Mouse (Mus musculus) megakaryocyte, embryonic 14.5 days (primary cell): ENCODE results near the gene Esyt2. TPM values are rescaled to one million over a fixed set of nuclear protein-coding genes. Genes with fewer than 3 reads are reported as not detected.
"Not testable (repeated sequence)": the region's sequence is repeated elsewhere in the genome, so short reads cannot be mapped to it uniquely, and the experiment has no call there.

Experiments
- H3K27me3 ChIP-seq: replicated peaks from 2 replicates; pipeline ENCODE3; 2012; ENCODE audit warnings: inconsistent platforms
- H3K36me3 ChIP-seq: replicated peaks from 2 replicates; pipeline ENCODE3; 2012; ENCODE audit warnings: low read length, inconsistent platforms, mixed read lengths
- H3K4me1 ChIP-seq: 2 replicates; pipeline ENCODE4 v1.6.1; 2012; ENCODE audit warnings: inconsistent platforms
- H3K4me3 ChIP-seq: replicated peaks from 2 replicates; pipeline ENCODE3; 2012; ENCODE audit warnings: moderate library complexity, mild to moderate bottlenecking, inconsistent platforms
- H3K9me3 ChIP-seq: 2 replicates; pipeline ENCODE4 v1.6.1; 2012; ENCODE audit warnings: inconsistent platforms
- FLI1 ChIP-seq: IDR thresholded peaks from 2 replicates; pipeline ENCODE4 v1.6.1; 2012; ENCODE audit warnings: low read length, inconsistent platforms, mixed read lengths
- GATA1 ChIP-seq: IDR thresholded peaks from 3 replicates; pipeline ENCODE4 v1.6.1; 2012; ENCODE audit warnings: mixed read lengths, low read length, inconsistent platforms, borderline replicate concordance
- polyA plus RNA-seq: library from polyadenylated mRNA; stranded (reverse); fragments of >175 nt; gene quantifications from 2 replicates; pipeline ENCODE4 v1.2.3, GENCODE M21; 2012; ENCODE audit warnings: low replicate concordance; ENCODE audit not compliant: insufficient read depth

Gene Esyt2
- polyA plus RNA-seq, 1 experiment, result 4.3 TPM

GRCm38 (mm10) chr12:116258321-116258720 is 22.7 kb upstream of the Esyt2 start:
- no peaks in the 10 kb centered on the region for H3K27me3 ChIP-seq
- peaks cover 9% of the 10 kb centered on the region for H3K36me3 ChIP-seq
- H3K4me3 ChIP-seq, result no peak overlapping the region
- H3K4me1 ChIP-seq, result peaks cover 20% of the 10 kb centered on the region
- no peak for TF ChIP-seq FLI1
- TF ChIP-seq GATA1, result no peak
- no peaks in the 10 kb centered on the region for H3K9me3 ChIP-seq

- peaks cover 35% of the 10 kb centered on the region for H3K4me1 ChIP-seq
- TF ChIP-seq GATA1 (no peak), FLI1 (no peak)
- no peaks in the 10 kb centered on the region for H3K36me3 ChIP-seq
- no peaks in the 10 kb centered on the region for H3K27me3 ChIP-seq
- H3K9me3 ChIP-seq, result no peaks in the 10 kb centered on the region
- H3K4me3 ChIP-seq, result peak within 1 kb of the TSS; percentile 92
These were observed 18.2 kb upstream of the Esyt2 start, which contains the start of gene Wdr60 for GRCm38 (mm10) chr12:116262555-116263341. TSS of gene Wdr60 (minus strand) at chr12:116263022.

GRCm38 (mm10) chr12:116264756-116265155 is 16.2 kb upstream of the Esyt2 start:
- H3K27me3 ChIP-seq, result no peaks in the 10 kb centered on the region
- no peak overlapping the region for H3K4me3 ChIP-seq
- no peaks in the 10 kb centered on the region for H3K36me3 ChIP-seq
- H3K9me3 ChIP-seq, result no peaks in the 10 kb centered on the region
- peaks cover 41% of the 10 kb centered on the region for H3K4me1 ChIP-seq
- no peak for TF ChIP-seq FLI1
- TF ChIP-seq GATA1, result no peak

- Histone ChIP-seq H3K4me3 (no peak overlapping the region), H3K27me3 (no peaks in the 10 kb centered on the region), H3K4me1 (peaks cover 46% of the 10 kb centered on the region), H3K9me3 (no peaks in the 10 kb centered on the region), H3K36me3 (no peaks in the 10 kb centered on the region)
- TF ChIP-seq FLI1, result no peak
- TF ChIP-seq GATA1, result no peak
These were observed 15.7 kb upstream of the Esyt2 start for GRCm38 (mm10) chr12:116265275-116265674.

- H3K27me3 ChIP-seq, result no peaks in the 10 kb centered on the region
- no peaks in the 10 kb centered on the region for H3K9me3 ChIP-seq
- no peaks in the 10 kb centered on the region for H3K36me3 ChIP-seq
- H3K4me3 ChIP-seq, result peak overlapping the region; percentile 53
- H3K4me1 ChIP-seq, result peaks cover 53% of the 10 kb centered on the region
- TF ChIP-seq GATA1 (no peak), FLI1 (no peak)
These were observed 11.5 kb upstream of the Esyt2 start for GRCm38 (mm10) chr12:116269450-116269849.

- Histone ChIP-seq H3K36me3 (no peaks in the 10 kb centered on the region), H3K9me3 (no peaks in the 10 kb centered on the region), H3K4me3 (no peak overlapping the region), H3K4me1 (peaks cover 43% of the 10 kb centered on the region), H3K27me3 (no peaks in the 10 kb centered on the region)
- no peak for TF ChIP-seq GATA1
These were observed 10.5 kb upstream of the Esyt2 start for GRCm38 (mm10) chr12:116270538-116270937.

GRCm38 (mm10) chr12:116271071-116271470 is 9.9 kb upstream of the Esyt2 start:
- no peak for TF ChIP-seq FLI1
- TF ChIP-seq GATA1, result no peak
- no peaks in the 10 kb centered on the region for H3K36me3 ChIP-seq
- no peaks in the 10 kb centered on the region for H3K27me3 ChIP-seq
- no peak overlapping the region for H3K4me3 ChIP-seq
- no peaks in the 10 kb centered on the region for H3K9me3 ChIP-seq
- H3K4me1 ChIP-seq, result peaks cover 42% of the 10 kb centered on the region

GRCm38 (mm10) chr12:116273733-116274132 is 7.3 kb upstream of the Esyt2 start:
- Histone ChIP-seq H3K4me1 (peaks cover 46% of the 10 kb centered on the region), H3K27me3 (no peaks in the 10 kb centered on the region), H3K36me3 (no peaks in the 10 kb centered on the region), H3K9me3 (no peaks in the 10 kb centered on the region), H3K4me3 (no peak overlapping the region)
- no peak for TF ChIP-seq FLI1
- no peak for TF ChIP-seq GATA1

GRCm38 (mm10) chr12:116275086-116275485 is 5.9 kb upstream of the Esyt2 start, which contains the start of gene Gm11027:
TSS of gene Gm11027 (plus strand) at chr12:116275386.
- H3K36me3 ChIP-seq, H3K4me3 ChIP-seq, H3K9me3 ChIP-seq, H3K27me3 ChIP-seq: not testable (repeated sequence)
- H3K4me1 ChIP-seq, result peaks cover 47% of the 10 kb centered on the region

- Histone ChIP-seq H3K36me3 (no peaks in the 10 kb centered on the region), H3K4me3 (no peak overlapping the region), H3K9me3 (no peaks in the 10 kb centered on the region), H3K27me3 (no peaks in the 10 kb centered on the region), H3K4me1 (peaks cover 42% of the 10 kb centered on the region)
- TF ChIP-seq GATA1 (no peak), FLI1 (no peak)
These were observed 5.4 kb upstream of the Esyt2 start for GRCm38 (mm10) chr12:116275631-116276030.

GRCm38 (mm10) chr12:116276961-116277360 is 4.0 kb upstream of the Esyt2 start:
- Histone ChIP-seq H3K27me3 (no peaks in the 10 kb centered on the region), H3K4me3 (no peak overlapping the region), H3K9me3 (no peaks in the 10 kb centered on the region), H3K36me3 (no peaks in the 10 kb centered on the region), H3K4me1 (peaks cover 44% of the 10 kb centered on the region)
- no peak for TF ChIP-seq GATA1
